Mouse (Mus musculus): Measurements from ENCODE around the gene Stat4. TPM values are rescaled to one million over a fixed set of nuclear protein-coding genes. Genes with fewer than 3 reads are reported as not detected.

Stat4 gene
- polyA plus RNA-seq, 1 experiment: 0.99 TPM

DNA sequence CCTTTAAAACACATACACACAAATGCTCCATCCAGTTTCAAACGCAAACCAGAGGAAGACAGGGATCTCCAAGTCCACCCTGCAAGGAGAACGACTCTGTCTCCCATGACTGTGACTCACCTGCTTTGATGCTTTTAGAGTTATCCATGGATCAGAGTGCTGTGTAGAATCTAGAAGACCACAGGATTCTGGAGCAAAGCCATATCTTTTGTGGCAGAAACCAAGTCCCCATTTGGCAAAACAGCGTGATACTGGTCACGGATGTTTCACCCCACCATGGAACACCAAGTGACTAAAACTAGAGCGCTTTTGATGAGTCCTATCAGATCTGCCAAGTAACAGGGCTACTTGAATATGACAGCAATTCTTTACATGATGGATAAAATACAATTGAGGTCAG, 7.9 kb upstream of the Stat4 start:
- no peaks in the 10 kb centered on the region for H3K27me3 ChIP-seq (replicated peaks; ENCODE audit: control insufficient read depth, insufficient read depth, low read length)
- no peaks in the 10 kb centered on the region for H3K36me3 ChIP-seq (ENCODE audit: control insufficient read depth, insufficient read depth, low read length)
- 95% methylated on average over 5 of the region's 5 CpGs for WGBS
- TF ChIP-seq POLR2A (IDR thresholded peaks at IDR 0.05; ENCODE audit: low read depth, low read length): no peak
- TF ChIP-seq CTCF (conservative IDR thresholded peaks at IDR 0.05; ENCODE audit: insufficient read depth, insufficient read length, low read depth, low read length): no peak
- DNase-seq: no peak
- H3K27ac ChIP-seq (ENCODE audit: insufficient read depth, low read depth, low read length): no peak overlapping the region
- no peaks in the 10 kb centered on the region for H3K4me1 ChIP-seq (ENCODE audit: control insufficient read depth, insufficient read depth, low read length)
- H3K4me3 ChIP-seq (ENCODE audit: insufficient read depth, low read depth, low read length): no peak overlapping the region

DNA sequence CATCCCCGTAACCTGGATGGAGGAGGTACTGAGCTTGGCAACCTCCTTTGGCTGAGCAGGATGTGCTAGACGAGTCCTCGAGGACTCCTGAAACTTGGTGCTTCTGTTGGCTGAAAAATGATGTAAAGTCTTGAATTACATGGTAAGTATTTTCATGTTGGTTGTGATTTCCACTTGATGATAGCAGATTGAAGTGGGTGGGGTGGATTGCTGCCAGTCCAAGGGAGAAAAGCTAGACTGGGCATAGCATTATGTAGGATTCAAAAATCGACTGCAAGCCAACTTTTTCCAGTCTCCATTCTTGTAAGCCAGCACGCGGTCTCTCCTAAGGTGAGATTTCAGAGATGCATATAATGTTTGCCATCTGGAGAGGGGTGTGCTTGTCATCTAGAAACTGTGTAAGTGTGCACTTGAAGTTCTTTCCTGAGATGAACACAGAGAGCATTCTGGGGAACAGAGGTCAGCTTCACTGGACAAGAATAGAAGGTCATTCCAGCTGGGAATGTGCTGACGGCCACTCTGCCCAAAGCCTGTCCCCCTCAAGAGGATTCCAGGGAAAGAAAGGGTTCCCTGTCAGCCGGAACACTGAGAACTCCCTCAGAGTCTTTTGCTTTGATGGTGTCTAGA, 5.1 kb downstream of the Stat4 start:
- no peaks in the 10 kb centered on the region for H3K36me3 ChIP-seq (ENCODE audit: control insufficient read depth, insufficient read depth, low read length)
- 73% methylated on average over 8 of the region's 8 CpGs for WGBS
- H3K27ac ChIP-seq (ENCODE audit: insufficient read depth, low read depth, low read length): no peak overlapping the region
- no peaks in the 10 kb centered on the region for H3K27me3 ChIP-seq (replicated peaks; ENCODE audit: control insufficient read depth, insufficient read depth, low read length)
- no peaks in the 10 kb centered on the region for H3K4me1 ChIP-seq (ENCODE audit: control insufficient read depth, insufficient read depth, low read length)
- TF ChIP-seq CTCF (conservative IDR thresholded peaks at IDR 0.05; ENCODE audit: insufficient read depth, insufficient read length, low read depth, low read length): no peak
- no peak overlapping the region for H3K4me3 ChIP-seq (ENCODE audit: insufficient read depth, low read depth, low read length)
- DNase-seq: no peak

DNA sequence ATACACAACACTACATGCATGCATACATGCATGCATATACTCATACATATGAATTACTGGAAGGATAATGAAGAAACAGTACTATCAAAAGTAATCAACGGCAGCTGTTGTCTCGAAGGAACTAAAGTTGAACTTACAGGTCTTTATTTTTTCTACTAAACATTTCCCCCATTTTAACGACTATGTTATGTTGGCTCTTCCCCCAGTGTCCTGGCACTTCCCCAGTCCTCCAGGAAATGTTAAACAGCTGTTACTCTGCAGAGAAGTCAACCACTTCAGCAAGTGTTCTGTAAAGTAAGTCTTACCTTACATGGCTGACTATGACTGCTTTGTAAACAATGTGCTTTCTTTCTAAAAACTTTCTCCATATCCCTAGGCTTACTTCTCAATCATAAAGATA, 9.1 kb downstream of the Stat4 start:
- Histone ChIP-seq H3K36me3 (ENCODE audit: control insufficient read depth, insufficient read depth, low read length) (no peaks in the 10 kb centered on the region), H3K27me3 (replicated peaks; ENCODE audit: control insufficient read depth, insufficient read depth, low read length) (no peaks in the 10 kb centered on the region), H3K4me3 (ENCODE audit: insufficient read depth, low read depth, low read length) (no peak overlapping the region), H3K4me1 (ENCODE audit: control insufficient read depth, insufficient read depth, low read length) (no peaks in the 10 kb centered on the region), H3K27ac (ENCODE audit: insufficient read depth, low read depth, low read length) (no peak overlapping the region)
- no peak for DNase-seq
- TF ChIP-seq POLR2A (IDR thresholded peaks at IDR 0.05; ENCODE audit: low read depth, low read length): no peak
- TF ChIP-seq CTCF (conservative IDR thresholded peaks at IDR 0.05; ENCODE audit: insufficient read depth, insufficient read length, low read depth, low read length): no peak
- WGBS: 44% methylated on average over 3 of the region's 3 CpGs

DNA sequence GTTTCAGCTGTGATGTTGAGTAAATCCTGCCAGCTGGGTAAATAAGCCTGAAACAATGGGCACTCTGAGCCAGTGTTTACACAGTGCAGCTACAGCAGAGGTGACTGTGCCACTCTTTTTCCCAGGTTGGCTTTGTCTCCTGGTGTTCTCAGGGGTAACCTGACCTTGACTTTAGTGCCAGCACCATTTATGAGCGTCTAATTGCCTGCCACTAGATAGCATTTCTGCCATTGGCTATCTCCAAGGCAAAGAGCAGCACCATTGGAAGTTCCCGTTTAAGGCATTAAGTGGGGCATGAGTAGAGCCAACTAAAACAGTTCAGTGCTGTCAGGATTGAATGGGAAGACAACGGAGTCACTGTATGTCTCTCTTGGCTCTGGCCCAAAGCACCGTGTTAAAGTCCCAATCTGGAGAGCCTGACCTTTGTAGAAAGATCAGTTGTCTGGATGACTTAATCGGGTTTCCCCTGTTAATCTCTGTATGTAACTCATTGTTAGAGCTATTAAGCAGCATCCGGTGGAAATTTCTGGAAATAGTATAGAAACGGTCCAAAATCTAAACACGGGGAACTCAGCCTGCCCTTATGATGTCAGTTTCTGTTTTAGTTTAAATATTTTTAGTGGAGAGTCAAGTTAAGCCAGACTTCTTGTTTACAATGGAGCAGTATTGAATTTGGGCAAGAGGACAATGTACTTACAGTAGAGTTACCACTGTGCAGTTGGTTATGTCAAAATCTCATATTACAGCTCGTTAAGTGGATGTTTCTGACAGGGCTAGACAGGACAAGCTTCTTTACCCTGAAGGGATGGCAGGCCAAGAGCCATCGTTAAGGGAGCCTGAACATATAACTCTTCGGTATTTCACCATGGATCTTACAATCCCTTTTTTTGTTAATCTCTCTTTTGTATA, 10.1 kb downstream of the Stat4 start:
- TF ChIP-seq POLR2A (IDR thresholded peaks at IDR 0.05; ENCODE audit: low read depth, low read length): no peak
- no peak for TF ChIP-seq CTCF (conservative IDR thresholded peaks at IDR 0.05; ENCODE audit: insufficient read depth, insufficient read length, low read depth, low read length)
- no peak overlapping the region for H3K27ac ChIP-seq (ENCODE audit: insufficient read depth, low read depth, low read length)
- 43% methylated on average over 11 of the region's 11 CpGs for WGBS
- no peak overlapping the region for H3K4me3 ChIP-seq (ENCODE audit: insufficient read depth, low read depth, low read length)
- no peaks in the 10 kb centered on the region for H3K36me3 ChIP-seq (ENCODE audit: control insufficient read depth, insufficient read depth, low read length)
- DNase-seq: no peak
- no peaks in the 10 kb centered on the region for H3K4me1 ChIP-seq (ENCODE audit: control insufficient read depth, insufficient read depth, low read length)
- H3K27me3 ChIP-seq (replicated peaks; ENCODE audit: control insufficient read depth, insufficient read depth, low read length): no peaks in the 10 kb centered on the region

DNA sequence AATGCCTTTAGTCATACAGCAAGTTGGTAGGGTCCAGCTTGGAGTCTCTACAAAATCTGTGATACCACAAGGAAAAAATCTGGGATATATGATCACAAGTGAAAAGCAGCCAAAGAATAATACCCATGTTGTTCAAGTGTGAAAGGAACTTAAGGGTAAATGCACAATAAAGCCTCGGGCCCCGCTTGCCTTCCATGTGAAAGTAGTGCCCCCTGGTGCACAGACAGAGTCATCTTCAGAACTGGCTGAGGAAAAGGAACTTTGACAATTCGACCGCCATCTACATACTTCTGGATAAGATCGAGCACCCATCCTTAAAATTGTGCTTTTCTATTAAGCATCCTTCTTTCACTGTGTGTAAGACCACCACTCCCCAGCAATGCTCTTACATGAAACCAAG, 11.6 kb downstream of the Stat4 start:
- H3K4me1 ChIP-seq (ENCODE audit: control insufficient read depth, insufficient read depth, low read length): no peaks in the 10 kb centered on the region
- H3K36me3 ChIP-seq (ENCODE audit: control insufficient read depth, insufficient read depth, low read length): no peaks in the 10 kb centered on the region
- no peak overlapping the region for H3K27ac ChIP-seq (ENCODE audit: insufficient read depth, low read depth, low read length)
- TF ChIP-seq POLR2A (IDR thresholded peaks at IDR 0.05; ENCODE audit: low read depth, low read length): no peak
- TF ChIP-seq CTCF (conservative IDR thresholded peaks at IDR 0.05; ENCODE audit: insufficient read depth, insufficient read length, low read depth, low read length): peak; percentile 53
- H3K4me3 ChIP-seq (ENCODE audit: insufficient read depth, low read depth, low read length): no peak overlapping the region
- H3K27me3 ChIP-seq (replicated peaks; ENCODE audit: control insufficient read depth, insufficient read depth, low read length): no peaks in the 10 kb centered on the region
- peak; percentile 32 for DNase-seq
- WGBS: 50% methylated on average over 5 of the region's 5 CpGs

DNA sequence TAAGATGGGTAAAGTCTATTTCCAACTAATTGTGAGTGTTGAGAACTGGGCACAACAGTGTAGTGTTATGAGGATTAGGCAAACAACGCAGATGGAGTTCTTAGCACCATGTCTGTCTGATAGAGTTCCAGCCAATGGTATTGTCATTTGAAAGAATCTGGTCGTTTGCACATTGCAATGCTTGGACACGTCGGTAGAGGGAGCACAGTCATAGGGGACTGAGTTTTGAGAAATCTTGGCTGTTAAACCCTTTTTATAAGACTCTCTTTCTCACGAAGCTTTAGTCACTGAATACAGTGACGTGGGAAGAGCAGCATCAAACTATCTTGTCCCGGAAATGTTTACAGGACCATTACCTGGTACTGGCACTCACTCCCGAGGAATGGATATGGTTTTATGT, 17.1 kb downstream of the Stat4 start:
- Histone ChIP-seq H3K4me1 (ENCODE audit: control insufficient read depth, insufficient read depth, low read length) (no peaks in the 10 kb centered on the region), H3K27ac (ENCODE audit: insufficient read depth, low read depth, low read length) (no peak overlapping the region), H3K36me3 (ENCODE audit: control insufficient read depth, insufficient read depth, low read length) (no peaks in the 10 kb centered on the region), H3K4me3 (ENCODE audit: insufficient read depth, low read depth, low read length) (no peak overlapping the region), H3K27me3 (replicated peaks; ENCODE audit: control insufficient read depth, insufficient read depth, low read length) (no peaks in the 10 kb centered on the region)
- TF ChIP-seq POLR2A (IDR thresholded peaks at IDR 0.05; ENCODE audit: low read depth, low read length): no peak
- peak; percentile 65 for TF ChIP-seq CTCF (conservative IDR thresholded peaks at IDR 0.05; ENCODE audit: insufficient read depth, insufficient read length, low read depth, low read length)
- WGBS: 18% methylated on average over 8 of the region's 8 CpGs
- DNase-seq: peak; percentile 56

DNA sequence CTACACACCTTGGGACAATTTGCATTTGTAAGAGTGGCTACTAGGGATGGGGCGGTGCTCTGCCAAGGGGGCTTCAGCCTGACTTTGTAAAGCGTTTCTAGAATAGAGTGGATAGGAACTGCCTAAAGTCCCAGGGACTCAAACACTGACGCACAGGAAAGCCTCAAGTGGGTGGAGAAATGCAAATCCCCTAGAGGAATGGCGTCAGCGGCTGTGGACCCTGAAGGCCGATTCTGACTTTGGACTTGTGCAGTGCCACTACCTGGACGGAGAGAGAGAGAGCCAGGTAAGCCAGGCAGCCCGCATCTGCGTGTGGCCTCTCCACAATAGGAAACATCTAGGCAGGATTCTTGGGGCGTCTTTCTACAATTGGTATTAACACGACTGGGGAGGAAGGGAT, 21.5 kb downstream of the Stat4 start:
- Histone ChIP-seq H3K4me1 (ENCODE audit: control insufficient read depth, insufficient read depth, low read length) (no peaks in the 10 kb centered on the region), H3K36me3 (ENCODE audit: control insufficient read depth, insufficient read depth, low read length) (no peaks in the 10 kb centered on the region), H3K27ac (ENCODE audit: insufficient read depth, low read depth, low read length) (no peak overlapping the region), H3K27me3 (replicated peaks; ENCODE audit: control insufficient read depth, insufficient read depth, low read length) (no peaks in the 10 kb centered on the region), H3K4me3 (ENCODE audit: insufficient read depth, low read depth, low read length) (peak overlapping the region; percentile 23; the same call in 1 of the 2 replicates)
- no peak for TF ChIP-seq POLR2A (IDR thresholded peaks at IDR 0.05; ENCODE audit: low read depth, low read length)
- TF ChIP-seq CTCF (conservative IDR thresholded peaks at IDR 0.05; ENCODE audit: insufficient read depth, insufficient read length, low read depth, low read length): no peak
- DNase-seq: peak; percentile 18
- 9% methylated on average over 11 of the region's 11 CpGs for whole genome bisulfite sequencing
